Mouse (Mus musculus) lung, postnatal 0 days (tissue): ENCODE measurements around the gene Mall.

Source experiments
- CTCF ChIP-seq: IDR thresholded peaks from 2 replicates; pipeline ENCODE4 v1.5.1; 2016; ENCODE audit warnings: antibody characterized with exemption, mild to moderate bottlenecking
- EP300 ChIP-seq: IDR thresholded peaks from 2 replicates; pipeline ENCODE4 v1.6.1; 2016; ENCODE audit warnings: antibody characterized with exemption, mild to moderate bottlenecking, control low read depth

DNA sequence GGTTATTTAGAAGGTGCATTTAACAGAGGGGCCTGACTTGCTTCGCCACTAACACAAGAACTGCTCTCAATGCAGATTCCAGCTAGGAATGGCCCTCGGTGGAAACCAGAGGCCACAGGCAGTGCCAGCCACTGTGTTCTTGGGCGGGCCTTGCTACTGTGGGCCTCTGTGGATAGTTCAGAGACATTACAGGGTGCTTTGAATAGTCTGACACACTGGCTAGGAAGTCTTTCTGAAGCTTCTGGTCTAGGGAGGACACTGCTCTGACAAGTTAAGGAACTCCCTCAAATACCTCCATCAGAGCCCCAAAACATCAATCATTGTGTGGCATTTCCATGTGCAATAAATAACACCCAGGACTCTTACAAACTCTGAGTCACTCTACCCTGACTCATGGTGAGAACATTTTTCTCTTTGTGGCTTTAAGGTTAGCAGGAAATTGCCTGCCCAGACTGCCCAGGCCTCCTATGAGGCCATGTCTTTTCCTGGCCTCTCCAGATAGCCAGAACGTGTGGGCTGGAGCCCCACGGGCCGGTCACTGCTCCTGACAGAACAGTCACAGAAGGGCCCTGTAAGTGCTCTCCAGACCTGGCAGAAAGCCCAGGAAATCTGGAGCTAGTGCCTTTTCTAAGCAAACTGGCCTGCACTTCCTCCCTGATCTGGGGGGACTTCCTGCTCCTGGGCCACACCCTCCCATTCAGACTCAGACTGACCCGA, 7.4 kb downstream of the Mall start:
- TF ChIP-seq CTCF (no peak), EP300 (peak; percentile 93)
